Mouse (Mus musculus) forebrain, embryonic 15.5 days (tissue): ENCODE data around the gene I0C0044D17Rik. TPM values are rescaled to one million over a fixed set of nuclear protein-coding genes. Genes with fewer than 3 reads are reported as not detected.
"Not testable (repeated sequence)": the region's sequence is repeated elsewhere in the genome, so short reads cannot be mapped to it uniquely, and the experiment has no call there.

Experiments
- ATAC-seq: fragments of 200-750 bp; cut with Nextera tagmentation; replicated peaks from 2 replicates; pipeline ENCODE4 v1.8.0; 2017; ENCODE audit warnings: mild to moderate bottlenecking, moderate TSS enrichment, moderate library complexity
- H3K27ac ChIP-seq: fragments of 300-500 bp; sonication (generic); replicated peaks from 2 replicates; pipeline ENCODE4 v1.5.1; 2015; ENCODE audit warnings: mild to moderate bottlenecking, inconsistent platforms
- H3K27me3 ChIP-seq: fragments of 300-500 bp; sonication (generic); 2 replicates; pipeline ENCODE4 v1.6.1; 2015; ENCODE audit warnings: inconsistent platforms
- H3K36me3 ChIP-seq: fragments of 300-500 bp; sonication (generic); 2 replicates; pipeline ENCODE4 v1.6.1; 2015; ENCODE audit warnings: mild to moderate bottlenecking, inconsistent platforms
- H3K4me1 ChIP-seq: fragments of 300-500 bp; sonication (generic); 2 replicates; pipeline ENCODE4 v1.6.1; 2015; ENCODE audit warnings: inconsistent platforms
- H3K4me2 ChIP-seq: fragments of 300-500 bp; sonication (generic); replicated peaks from 2 replicates; pipeline ENCODE4 v1.6.1; 2015; ENCODE audit warnings: mild to moderate bottlenecking, inconsistent platforms
- H3K4me3 ChIP-seq: fragments of 300-500 bp; sonication (generic); 2 replicates; pipeline ENCODE4 v1.5.1; 2015; ENCODE audit warnings: mild to moderate bottlenecking, inconsistent platforms
- H3K9ac ChIP-seq: fragments of 300-500 bp; sonication (generic); replicated peaks from 2 replicates; pipeline ENCODE4 v1.6.1; 2015; ENCODE audit warnings: mild to moderate bottlenecking, inconsistent platforms
- H3K9me3 ChIP-seq: fragments of 300-500 bp; sonication (generic); 2 replicates; pipeline ENCODE4 v1.6.1; 2016; ENCODE audit warnings: inconsistent platforms
- WGBS: fragments of 180-500 bp; shearing (Covaris S2); methylation state at CpG from one replicate; pipeline ENCODE4 v1.1.7; 2015; ENCODE audit warnings: mixed read lengths; 5-methylcytosine and 5-hydroxymethylcytosine counted together
- polyA plus RNA-seq: library from polyadenylated mRNA; unstranded; fragments of >200 nt; fragmentation: Nextera tagmentation; extraction: Ambion mirVana; gene quantifications from 2 replicates; pipeline ENCODE4 v1.2.1, GENCODE M21; 2015

The I0C0044D17Rik gene
- polyA plus RNA-seq, 1 experiment from 2014 or later: not detected

- H3K4me1 ChIP-seq: no peaks in the 10 kb centered on the region
- no peak overlapping the region for H3K9ac ChIP-seq
- H3K27me3 ChIP-seq: no peaks in the 10 kb centered on the region
- no peak overlapping the region for H3K4me3 ChIP-seq
- H3K9me3 ChIP-seq: no peaks in the 10 kb centered on the region
- no peak overlapping the region for H3K4me2 ChIP-seq
- H3K36me3 ChIP-seq: no peaks in the 10 kb centered on the region
- 73% methylated on average over 8 of the region's 8 CpGs for WGBS
- ATAC-seq: no peak
- H3K27ac ChIP-seq: no peak overlapping the region
Observed at GRCm38 (mm10) chr4:98845687-98846125, 22.1 kb upstream of the I0C0044D17Rik start.

- H3K4me1 ChIP-seq: no peaks in the 10 kb centered on the region
Observed at GRCm38 (mm10) chr4:98845201-98845600, 21.6 kb upstream of the I0C0044D17Rik start.

GRCm38 (mm10) chr4:98843906-98844597 lies 20.4 kb upstream of the I0C0044D17Rik start:
- H3K4me2 ChIP-seq: no peak overlapping the region
- no peaks in the 10 kb centered on the region for H3K9me3 ChIP-seq
- no peaks in the 10 kb centered on the region for H3K36me3 ChIP-seq
- no peak overlapping the region for H3K4me3 ChIP-seq
- ATAC-seq: no peak
- H3K27me3 ChIP-seq: no peaks in the 10 kb centered on the region
- no peak overlapping the region for H3K27ac ChIP-seq
- WGBS: 85% methylated on average over 7 of the region's 7 CpGs
- no peaks in the 10 kb centered on the region for H3K4me1 ChIP-seq
- no peak overlapping the region for H3K9ac ChIP-seq

More at GRCm38 (mm10) chr4:98845201-98845600, 21.6 kb upstream of the I0C0044D17Rik start:
- no peak overlapping the region for H3K9ac ChIP-seq
- ATAC-seq: no peak
- 84% methylated on average over 4 of the region's 4 CpGs for WGBS
- H3K4me2 ChIP-seq: no peak overlapping the region
- no peaks in the 10 kb centered on the region for H3K9me3 ChIP-seq
- H3K27ac ChIP-seq: no peak overlapping the region
- no peaks in the 10 kb centered on the region for H3K27me3 ChIP-seq
- no peaks in the 10 kb centered on the region for H3K36me3 ChIP-seq
- H3K4me3 ChIP-seq: no peak overlapping the region

- H3K36me3 ChIP-seq, ATAC-seq, H3K27me3 ChIP-seq, H3K4me1 ChIP-seq, H3K4me3 ChIP-seq, H3K27ac ChIP-seq, H3K9ac ChIP-seq, H3K4me2 ChIP-seq, H3K9me3 ChIP-seq: not testable (repeated sequence)
- WGBS: 69% methylated on average over 6 of the region's 6 CpGs
Observed at GRCm38 (mm10) chr4:98841251-98841650, 17.6 kb upstream of the I0C0044D17Rik start.

- no peaks in the 10 kb centered on the region for H3K4me1 ChIP-seq
- H3K36me3 ChIP-seq: no peaks in the 10 kb centered on the region
- H3K4me3 ChIP-seq: no peak overlapping the region
- no peak overlapping the region for H3K9ac ChIP-seq
- no peak overlapping the region for H3K27ac ChIP-seq
- 11% methylated on average over 6 of the region's 6 CpGs for WGBS
- H3K27me3 ChIP-seq: no peaks in the 10 kb centered on the region
- no peak overlapping the region for H3K4me2 ChIP-seq
- no peak for ATAC-seq
- no peaks in the 10 kb centered on the region for H3K9me3 ChIP-seq
Observed at GRCm38 (mm10) chr4:98840526-98840925, 16.9 kb upstream of the I0C0044D17Rik start.

GRCm38 (mm10) chr4:98838913-98839312 lies 15.3 kb upstream of the I0C0044D17Rik start:
- no peak overlapping the region for H3K9ac ChIP-seq

GRCm38 (mm10) chr4:98837715-98838505 lies 14.3 kb upstream of the I0C0044D17Rik start:
- no peaks in the 10 kb centered on the region for H3K36me3 ChIP-seq

More at GRCm38 (mm10) chr4:98838913-98839312, 15.3 kb upstream of the I0C0044D17Rik start:
- ATAC-seq: no peak
- H3K4me2 ChIP-seq: no peak overlapping the region
- no peak overlapping the region for H3K27ac ChIP-seq
- no peaks in the 10 kb centered on the region for H3K4me1 ChIP-seq
- H3K36me3 ChIP-seq: no peaks in the 10 kb centered on the region
- H3K27me3 ChIP-seq: no peaks in the 10 kb centered on the region
- H3K9me3 ChIP-seq: no peaks in the 10 kb centered on the region
- 88% methylated on average over 4 of the region's 4 CpGs for WGBS
- no peak overlapping the region for H3K4me3 ChIP-seq

GRCm38 (mm10) chr4:98836519-98836918 lies 12.9 kb upstream of the I0C0044D17Rik start:
- WGBS: 58% methylated on average over 5 of the region's 5 CpGs
- Histone ChIP-seq H3K9me3 (no peaks in the 10 kb centered on the region), H3K4me2 (no peak overlapping the region), H3K36me3 (no peaks in the 10 kb centered on the region), H3K27me3 (no peaks in the 10 kb centered on the region), H3K4me1 (no peaks in the 10 kb centered on the region), H3K4me3 (no peak overlapping the region), H3K9ac (no peak overlapping the region), H3K27ac (no peak overlapping the region)
- ATAC-seq: no peak

More at GRCm38 (mm10) chr4:98837715-98838505, 14.3 kb upstream of the I0C0044D17Rik start:
- no peak for ATAC-seq
- no peak overlapping the region for H3K4me2 ChIP-seq
- no peak overlapping the region for H3K27ac ChIP-seq
- no peak overlapping the region for H3K9ac ChIP-seq
- H3K27me3 ChIP-seq: no peaks in the 10 kb centered on the region
- H3K4me3 ChIP-seq: no peak overlapping the region
- H3K4me1 ChIP-seq: no peaks in the 10 kb centered on the region
- WGBS: 94% methylated on average over 16 of the region's 16 CpGs
- H3K9me3 ChIP-seq: no peaks in the 10 kb centered on the region

- WGBS: 37% methylated on average over 4 of the region's 4 CpGs
- no peak for ATAC-seq
- no peak overlapping the region for H3K27ac ChIP-seq
- H3K4me3 ChIP-seq: no peak overlapping the region
- no peak overlapping the region for H3K9ac ChIP-seq
- H3K9me3 ChIP-seq: no peaks in the 10 kb centered on the region
- H3K27me3 ChIP-seq: no peaks in the 10 kb centered on the region
- no peaks in the 10 kb centered on the region for H3K4me1 ChIP-seq
- no peak overlapping the region for H3K4me2 ChIP-seq
- H3K36me3 ChIP-seq: no peaks in the 10 kb centered on the region
Observed at GRCm38 (mm10) chr4:98834782-98835181, 11.1 kb upstream of the I0C0044D17Rik start.

- H3K36me3 ChIP-seq: no peaks in the 10 kb centered on the region
- no peak overlapping the region for H3K4me2 ChIP-seq
- 81% methylated on average over 1 of the region's 1 CpGs for WGBS
- H3K27me3 ChIP-seq: no peaks in the 10 kb centered on the region
- no peak overlapping the region for H3K27ac ChIP-seq
- H3K9me3 ChIP-seq: no peaks in the 10 kb centered on the region
- no peak overlapping the region for H3K4me3 ChIP-seq
- no peak overlapping the region for H3K9ac ChIP-seq
- H3K4me1 ChIP-seq: no peaks in the 10 kb centered on the region
- no peak for ATAC-seq
Observed at GRCm38 (mm10) chr4:98831726-98832125, 8.1 kb upstream of the I0C0044D17Rik start.

GRCm38 (mm10) chr4:98826701-98827100 lies 3.1 kb upstream of the I0C0044D17Rik start:
- Histone ChIP-seq H3K27me3 (no peaks in the 10 kb centered on the region), H3K4me2 (no peak overlapping the region)
- WGBS: 57% methylated on average over 3 of the region's 3 CpGs

GRCm38 (mm10) chr4:98823047-98823446 lies 593 bp downstream of the I0C0044D17Rik start:
- Histone ChIP-seq H3K27ac (no peak overlapping the region), H3K9me3 (no peaks in the 10 kb centered on the region), H3K4me2 (no peak overlapping the region), H3K9ac (no peak overlapping the region), H3K4me1 (no peaks in the 10 kb centered on the region), H3K36me3 (no peaks in the 10 kb centered on the region), H3K27me3 (peaks cover 13% of the 10 kb centered on the region), H3K4me3 (no peak overlapping the region)
- no peak for ATAC-seq
- 90% methylated on average over 3 of the region's 3 CpGs for WGBS

More at GRCm38 (mm10) chr4:98826701-98827100, 3.1 kb upstream of the I0C0044D17Rik start:
- H3K9me3 ChIP-seq: no peaks in the 10 kb centered on the region
- no peak for ATAC-seq
- no peak overlapping the region for H3K9ac ChIP-seq
- H3K27ac ChIP-seq: no peak overlapping the region
- no peaks in the 10 kb centered on the region for H3K36me3 ChIP-seq
- H3K4me3 ChIP-seq: no peak overlapping the region
- H3K4me1 ChIP-seq: no peaks in the 10 kb centered on the region
